Mouse (Mus musculus) ES-Bruce4 (cell line): ENCODE results near the gene Psmd1. TPM values are rescaled to one million over a fixed set of nuclear protein-coding genes. Genes with fewer than 3 reads are reported as not detected.
A peak's percentile ranks its signal among the peaks of the same experiment; 100 is the strongest.

Experiments
- H3K27ac ChIP-seq: 2 replicates; pipeline ENCODE4 v1.5.1; 2012; ENCODE audit warnings: low read length, inconsistent platforms; ENCODE audit not compliant: insufficient read depth
- H3K27me3 ChIP-seq: 2 replicates; pipeline ENCODE4 v1.6.1; 2012; ENCODE audit warnings: mild to moderate bottlenecking, low read length, inconsistent platforms; ENCODE audit not compliant: control insufficient read depth, poor library complexity, insufficient read depth, severe bottlenecking
- H3K36me3 ChIP-seq: 2 replicates; pipeline ENCODE4 v1.6.1; 2012; ENCODE audit warnings: inconsistent platforms, mild to moderate bottlenecking, low read length, moderate library complexity; ENCODE audit not compliant: control insufficient read depth, poor library complexity, insufficient read depth, severe bottlenecking
- H3K4me1 ChIP-seq: one replicate; pipeline ENCODE4 v1.8.1; 2011; ENCODE audit warnings: low read length; ENCODE audit not compliant: control insufficient read depth, insufficient read depth
- H3K4me3 ChIP-seq: 2 replicates; pipeline ENCODE4 v1.5.1; 2011; ENCODE audit warnings: low read depth, mild to moderate bottlenecking, low read length
- H3K9ac ChIP-seq: 2 replicates; pipeline ENCODE4 v1.6.1; 2012; ENCODE audit warnings: low read depth, mild to moderate bottlenecking, inconsistent platforms; ENCODE audit not compliant: poor library complexity, severe bottlenecking
- H3K9me3 ChIP-seq: replicated peaks from 2 replicates; pipeline ENCODE4 v1.6.1; 2012; ENCODE audit warnings: mild to moderate bottlenecking, low read length, inconsistent platforms; ENCODE audit not compliant: control insufficient read depth, poor library complexity, insufficient read depth, severe bottlenecking
- CTCF ChIP-seq: IDR thresholded peaks from one replicate; pipeline ENCODE4 v1.8.1; 2011; ENCODE audit warnings: low read depth, low read length
- EP300 ChIP-seq: IDR thresholded peaks from 2 replicates; pipeline ENCODE4 v1.6.1; 2011; ENCODE audit warnings: low read depth, low read length; ENCODE audit not compliant: insufficient read depth
- POLR2A ChIP-seq: IDR thresholded peaks from one replicate; pipeline ENCODE4 v1.8.1; 2011; ENCODE audit warnings: low read length; ENCODE audit not compliant: insufficient read depth
- polyA plus RNA-seq: library from polyadenylated mRNA; stranded (reverse); fragments of >200 nt; gene quantifications from 2 replicates; pipeline ENCODE4 v1.2.4, GENCODE M21; 2011; ENCODE audit warnings: low read depth; ENCODE audit not compliant: missing spikeins, insufficient read depth, insufficient read length

The Psmd1 gene
- polyA plus RNA-seq, 1 experiment, result 180 TPM

DNA sequence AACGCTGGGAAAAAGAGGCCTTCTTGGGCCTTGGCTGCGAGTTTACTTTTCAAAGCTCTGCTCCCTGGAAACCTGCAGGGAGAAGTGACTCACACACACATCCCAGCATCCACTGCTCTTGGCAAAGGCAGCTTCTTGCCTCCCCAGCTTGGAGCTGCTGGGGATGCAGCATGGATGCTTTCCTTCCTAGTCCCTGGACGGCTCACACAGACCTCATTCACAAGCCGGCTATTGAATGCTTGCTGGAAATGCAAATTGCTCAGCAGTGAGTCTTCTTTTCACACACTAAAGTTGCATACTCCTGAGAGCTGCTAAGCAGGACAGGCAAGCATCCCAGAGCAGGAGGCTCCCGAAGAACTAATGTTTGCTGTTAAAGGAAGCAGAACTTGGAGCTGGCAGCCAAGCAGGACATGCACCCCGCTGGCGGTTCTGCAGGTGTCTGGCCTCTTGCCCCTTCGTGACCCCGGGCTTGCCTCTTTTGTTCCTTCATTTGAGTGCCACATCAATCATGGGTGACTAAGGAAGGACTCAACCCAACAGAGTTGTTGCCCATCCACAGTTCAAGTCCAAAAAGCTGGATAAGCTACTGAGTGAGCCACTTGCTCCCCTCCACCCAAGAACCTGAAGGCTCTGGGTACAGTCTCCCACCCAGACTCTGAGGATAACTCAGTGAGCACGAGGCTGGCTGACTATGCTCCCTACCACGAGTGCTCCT, 31.8 kb upstream of the Psmd1 start:
- no peak overlapping the region for H3K4me3 ChIP-seq
- peaks cover 6% of the 10 kb centered on the region for H3K4me1 ChIP-seq
- no peaks in the 10 kb centered on the region for H3K36me3 ChIP-seq
- no peaks in the 10 kb centered on the region for H3K27me3 ChIP-seq
- H3K27ac ChIP-seq, result peak overlapping the region; percentile 21; the same call in 1 of the 2 replicates
- no peak overlapping the region for H3K9ac ChIP-seq
- TF ChIP-seq CTCF, result no peak
- no peak for TF ChIP-seq EP300
- TF ChIP-seq POLR2A, result no peak
- H3K9me3 ChIP-seq, result no peaks in the 10 kb centered on the region

DNA sequence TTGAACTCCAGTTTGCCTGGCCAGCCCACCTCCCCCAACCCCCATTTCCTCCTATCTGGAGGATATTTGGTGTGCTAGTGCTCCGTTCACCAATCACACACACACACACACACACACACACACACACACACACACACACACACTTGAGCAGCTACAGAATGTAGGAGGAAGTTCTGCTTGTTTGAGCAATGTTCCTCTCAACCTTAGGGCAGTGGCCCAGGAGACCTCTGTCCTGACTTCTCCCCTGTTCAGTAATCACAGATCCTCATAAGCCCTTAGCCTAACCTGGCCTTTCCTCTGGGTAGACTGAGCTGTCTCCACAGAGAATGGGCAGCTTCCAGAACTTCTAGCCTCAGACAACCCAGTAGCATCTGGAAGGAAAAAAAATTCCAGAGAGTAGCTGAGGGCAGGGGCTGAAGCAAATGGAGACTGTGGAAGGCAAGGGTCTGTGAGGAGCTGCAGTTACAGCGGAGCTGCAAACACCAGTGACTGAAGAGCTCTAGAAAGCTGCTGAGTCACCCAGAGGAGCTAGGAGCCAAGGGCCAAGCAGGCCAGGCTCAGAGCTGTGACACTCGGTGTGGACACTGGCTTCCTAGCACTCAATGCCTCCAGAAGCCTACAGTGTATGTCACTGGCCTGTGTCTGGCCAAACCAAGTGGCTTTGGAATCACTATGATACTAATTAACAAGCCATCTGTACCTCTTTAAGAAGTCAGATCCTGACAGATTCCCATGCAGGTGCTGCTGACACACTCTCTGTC, 25.8 kb upstream of the Psmd1 start:
- Histone ChIP-seq H3K9me3 (peaks cover 4% of the 10 kb centered on the region; the same call in 1 of the 2 replicates), H3K4me3 (no peak overlapping the region), H3K27me3 (no peaks in the 10 kb centered on the region), H3K27ac (no peak overlapping the region), H3K36me3 (no peaks in the 10 kb centered on the region), H3K9ac (no peak overlapping the region), H3K4me1 (peaks cover 2% of the 10 kb centered on the region)
- TF ChIP-seq EP300, result no peak

DNA sequence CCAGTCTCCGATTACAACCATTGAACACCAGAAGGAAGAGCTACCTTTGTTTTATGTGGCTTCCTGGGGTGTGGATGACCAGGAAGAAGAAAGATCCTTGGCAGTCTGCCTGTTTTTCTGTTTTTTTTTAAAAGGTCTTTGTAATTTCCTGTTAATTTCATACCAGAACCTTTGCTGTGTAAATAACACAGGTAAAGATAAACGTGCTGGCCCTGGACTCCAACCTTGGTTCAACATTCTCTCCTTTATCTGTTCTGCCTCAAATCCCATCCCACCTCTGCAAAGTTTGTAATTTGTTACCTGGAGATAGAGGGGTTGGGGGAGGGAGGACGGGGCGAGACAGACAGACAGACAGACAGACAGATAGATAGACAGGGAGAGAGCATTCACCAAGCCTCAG, 24.1 kb upstream of the Psmd1 start:
- Histone ChIP-seq H3K4me1 (peaks cover 2% of the 10 kb centered on the region), H3K9ac (no peak overlapping the region), H3K4me3 (no peak overlapping the region), H3K36me3 (no peaks in the 10 kb centered on the region), H3K9me3 (peaks cover 4% of the 10 kb centered on the region; the same call in 1 of the 2 replicates), H3K27me3 (peaks cover 4% of the 10 kb centered on the region), H3K27ac (no peak overlapping the region)
- no peak for TF ChIP-seq CTCF
- no peak for TF ChIP-seq POLR2A
- no peak for TF ChIP-seq EP300

DNA sequence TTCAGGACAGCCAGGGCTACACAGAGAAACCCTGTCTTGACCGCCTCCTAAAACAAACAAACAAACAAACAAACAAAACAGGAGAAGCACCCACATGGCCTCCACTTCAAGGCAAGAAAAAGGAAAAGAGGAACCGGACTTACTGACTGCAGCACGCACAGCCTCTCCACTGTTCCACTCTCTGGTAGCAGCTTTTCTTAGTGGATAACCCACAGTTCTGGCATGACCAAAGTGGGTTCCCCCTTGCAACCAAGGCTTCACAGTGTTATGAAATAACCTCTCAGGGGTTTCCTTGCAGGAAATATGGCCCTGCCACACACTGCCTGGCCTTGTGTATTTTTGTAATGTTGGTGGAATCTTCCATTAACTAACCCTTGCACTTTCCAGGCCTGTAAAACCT, 23.4 kb upstream of the Psmd1 start:
- Histone ChIP-seq H3K27me3 (peaks cover 7% of the 10 kb centered on the region), H3K9me3 (peaks cover 4% of the 10 kb centered on the region; the same call in 1 of the 2 replicates), H3K27ac (no peak overlapping the region), H3K9ac (no peak overlapping the region), H3K4me3 (no peak overlapping the region), H3K36me3 (no peaks in the 10 kb centered on the region), H3K4me1 (peaks cover 2% of the 10 kb centered on the region)
- no peak for TF ChIP-seq EP300
- TF ChIP-seq POLR2A, result no peak
- TF ChIP-seq CTCF, result no peak

DNA sequence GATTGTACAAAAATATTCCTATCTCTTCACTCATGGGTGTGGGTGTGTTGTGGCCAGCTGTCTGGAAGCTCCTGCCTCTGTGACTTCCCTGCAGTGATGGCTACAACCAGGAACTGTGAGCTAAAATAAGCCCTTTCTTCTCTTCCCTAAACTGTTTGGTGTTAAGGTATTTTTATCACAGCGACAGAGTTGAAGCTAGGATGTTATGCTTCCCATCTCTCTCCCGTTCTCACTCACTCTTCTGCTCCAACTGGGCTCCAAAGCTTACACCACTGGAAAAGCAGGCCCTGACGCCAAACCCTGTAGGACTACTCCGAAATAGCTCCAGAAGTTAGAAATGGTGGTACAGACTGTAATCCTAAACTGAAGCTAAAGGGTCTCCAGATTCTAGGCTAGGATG, 19.1 kb upstream of the Psmd1 start:
- Histone ChIP-seq H3K9me3 (peaks cover 4% of the 10 kb centered on the region; the same call in 1 of the 2 replicates), H3K4me1 (peaks cover 2% of the 10 kb centered on the region), H3K9ac (no peak overlapping the region), H3K27ac (no peak overlapping the region), H3K27me3 (peaks cover 16% of the 10 kb centered on the region), H3K36me3 (no peaks in the 10 kb centered on the region), H3K4me3 (no peak overlapping the region)
- TF ChIP-seq POLR2A (no peak), CTCF (no peak), EP300 (no peak)
